Mouse (Mus musculus): ENCODE data around the gene Kazn.

- no peak for TF ChIP-seq CTCF (conservative IDR thresholded peaks at IDR 0.05; ENCODE audit: low read length)
- no peak for TF ChIP-seq POU5F1 (IDR thresholded peaks at IDR 0.05; ENCODE audit: borderline replicate concordance, low read length)
- no peak for TF ChIP-seq NANOG (IDR thresholded peaks at IDR 0.05; ENCODE audit: borderline replicate concordance, low read length)
These were observed 85.0 kb downstream of the Kazn start for GRCm38 (mm10) chr4:142154246-142154645.

Data from E14TG2a.4 (cell line).